Mouse (Mus musculus) myocyte (in vitro differentiated cells): ENCODE measurements around the gene Pde1c.

Experiments
- CEBPB ChIP-seq: IDR thresholded peaks from 2 replicates; pipeline ENCODE4 v1.6.1; 2011; ENCODE audit warnings: mild to moderate bottlenecking, moderate library complexity; ENCODE audit not compliant: poor library complexity, insufficient read depth, severe bottlenecking
- E2F4 ChIP-seq: IDR thresholded peaks from one replicate; pipeline ENCODE4 v1.6.1; 2011; ENCODE audit warnings: mild to moderate bottlenecking, control low read depth, moderate library complexity; ENCODE audit not compliant: insufficient read depth
- MAX ChIP-seq: IDR thresholded peaks from one replicate; pipeline ENCODE4 v1.6.1; 2011; ENCODE audit warnings: low read depth, mild to moderate bottlenecking, control low read depth
- MYOD1 ChIP-seq, 3 experiments: IDR thresholded peaks; one replicate each; pipeline ENCODE4 v1.6.1; 2011; ENCODE audit warnings: control low read depth in 2 of 3, low read depth in 2 of 3, mild to moderate bottlenecking in 2 of 3, moderate library complexity in 1 of 3; ENCODE audit not compliant: insufficient read length in 2 of 3, control insufficient read depth in 1 of 3
- MYOG ChIP-seq, 3 experiments: IDR thresholded peaks; one replicate each; pipeline ENCODE4 v1.6.1; 2011; ENCODE audit warnings: control low read depth in 2 of 3, low read depth in 2 of 3, mild to moderate bottlenecking in 2 of 3; ENCODE audit not compliant: insufficient read length in 2 of 3, control insufficient read depth in 1 of 3, insufficient read depth in 1 of 3
- POLR2A ChIP-seq: IDR thresholded peaks from one replicate; pipeline ENCODE4 v1.6.1; 2011; ENCODE audit warnings: low read depth, mild to moderate bottlenecking, control low read depth, moderate library complexity; ENCODE audit not compliant: insufficient read length
- POLR2AphosphoS2 ChIP-seq: IDR thresholded peaks from one replicate; pipeline ENCODE4 v1.6.1; 2011; ENCODE audit warnings: low read depth, control low read depth; ENCODE audit not compliant: insufficient read length
- REST ChIP-seq: IDR thresholded peaks from one replicate; pipeline ENCODE4 v1.6.1; 2011; ENCODE audit warnings: mild to moderate bottlenecking, control low read depth, moderate library complexity; ENCODE audit not compliant: insufficient read depth, insufficient read length
- SRF ChIP-seq: IDR thresholded peaks from one replicate; pipeline ENCODE4 v1.6.1; 2011; ENCODE audit warnings: low read depth; ENCODE audit not compliant: control insufficient read depth, insufficient read length
- TCF12 ChIP-seq: IDR thresholded peaks from one replicate; pipeline ENCODE4 v1.6.1; 2011; ENCODE audit warnings: mild to moderate bottlenecking, control low read depth; ENCODE audit not compliant: poor library complexity, insufficient read depth, severe bottlenecking
- TCF3 ChIP-seq: IDR thresholded peaks from one replicate; pipeline ENCODE4 v1.6.1; 2011; ENCODE audit warnings: low read depth, control low read depth; ENCODE audit not compliant: insufficient read length
- USF1 ChIP-seq: IDR thresholded peaks from one replicate; pipeline ENCODE4 v1.6.1; 2011; ENCODE audit warnings: low read depth, mild to moderate bottlenecking, control low read depth, moderate library complexity

GRCm38 (mm10) chr6:56332149-56332548 is 236.8 kb downstream of the Pde1c start:
- no peak for TF ChIP-seq POLR2A
- no peak for TF ChIP-seq E2F4
- TF ChIP-seq USF1, result no peak
- TF ChIP-seq POLR2AphosphoS2, result no peak
- no peak for TF ChIP-seq CEBPB
- TF ChIP-seq MAX, result no peak
- TF ChIP-seq SRF, result no peak
- no peak for TF ChIP-seq REST
- no peak for TF ChIP-seq TCF3
- no peak for TF ChIP-seq TCF12
- no peak for TF ChIP-seq MYOD1 (IDR thresholded peaks at IDR 0.05; ENCODE audit: control insufficient read depth in 1 of 3, insufficient read length in 2 of 3, low read depth in 2 of 3)
- TF ChIP-seq MYOG (IDR thresholded peaks at IDR 0.05; ENCODE audit: control insufficient read depth in 1 of 3, insufficient read depth in 1 of 3, insufficient read length in 2 of 3, low read depth in 2 of 3), result no peak
